Mouse (Mus musculus) adrenal gland, postnatal 36 days (tissue): Measurements from ENCODE around the gene Nphp1. TPM values are rescaled to one million over a fixed set of nuclear protein-coding genes. Genes with fewer than 3 reads are reported as not detected.

Experiments
- DNase-seq, 2 experiments: peaks; one replicate each; pipeline ENCODE4 v3.0.0; 2021; ENCODE audit warnings: mixed read lengths in 1 of 2
- long read RNA-seq, 2 experiments: library from polyadenylated mRNA; stranded (forward); transcript quantifications; one replicate each; pipeline ENCODE4 v2.0.0; 2021; ENCODE audit warnings: borderline sequencing depth in 2 of 2
- total RNA-seq, 2 experiments: library from RNA; stranded (reverse); gene quantifications; 2 replicates each; pipeline ENCODE4 v1.2.3; 2021

Nphp1 gene
- total RNA-seq, result 10 to 100 TPM; 21.2 to 28.5 TPM
- long read RNA-seq, experiment 1, transcript Nphp1-201 (20 exons, 2,260 nt), result major isoform, 22 of 62 reads
- long read RNA-seq, experiment 1, transcript Nphp1-202 (20 exons, 2,296 nt), result minor isoform, 19 of 62 reads
- long read RNA-seq, experiment 1, partial matches to known transcripts, result 4 of 62 reads
- long read RNA-seq, experiment 1, other reads (novel, unspliced or antisense), result 16 of 62 reads
- long read RNA-seq, experiment 2, transcript Nphp1-202 (20 exons, 2,296 nt), result major isoform, 7 of 11 reads
- long read RNA-seq, experiment 2, partial matches to known transcripts, result 1 of 11 reads
- long read RNA-seq, experiment 2, other reads (novel, unspliced or antisense), result 2 of 11 reads

- peak; percentile 93 to 94 for DNase-seq
These were observed at the start of gene Nphp1 for GRCm38 (mm10) chr2:127788440-127789116. TSS of gene Nphp1 (minus strand) at chr2:127788897.

- DNase-seq, result peak in 1 of 2 experiments; percentile 24
These were observed 44.1 kb upstream of the Nphp1 start for GRCm38 (mm10) chr2:127832833-127833190.

GRCm38 (mm10) chr2:127832103-127832832 lies 43.6 kb upstream of the Nphp1 start:
- no peak for DNase-seq

- peak; percentile 94 to 96 for DNase-seq
These were observed 42.9 kb upstream of the Nphp1 start, which contains the start of gene Bub1 for GRCm38 (mm10) chr2:127831401-127832102. TSS of gene Bub1 (minus strand) at chr2:127831865.

- DNase-seq, result peak; percentile 92
These were observed 3.4 kb upstream of the Nphp1 start, which contains the start of gene Mtln for GRCm38 (mm10) chr2:127791919-127792603. TSS of gene Mtln (minus strand) at chr2:127792488.

GRCm38 (mm10) chr2:127789651-127790270 lies 1.1 kb upstream of the Nphp1 start:
- DNase-seq, result no peak

GRCm38 (mm10) chr2:127789138-127789537 lies 441 bp upstream of the Nphp1 start:
- no peak for DNase-seq

- DNase-seq, result no peak
These were observed 1.5 kb downstream of the Nphp1 start for GRCm38 (mm10) chr2:127787226-127787625.

- DNase-seq, result no peak
These were observed 10.2 kb downstream of the Nphp1 start for GRCm38 (mm10) chr2:127778451-127778850.

GRCm38 (mm10) chr2:127775013-127775412 lies 13.7 kb downstream of the Nphp1 start:
- DNase-seq, result peak in 1 of 2 experiments; percentile 29

GRCm38 (mm10) chr2:127774578-127774941 lies 14.1 kb downstream of the Nphp1 start:
- DNase-seq, result no peak

GRCm38 (mm10) chr2:127773938-127774577 lies 14.6 kb downstream of the Nphp1 start:
- DNase-seq, result no peak

GRCm38 (mm10) chr2:127761587-127761986 lies 27.1 kb downstream of the Nphp1 start:
- DNase-seq, result no peak

- DNase-seq, result peak; percentile 28 to 37
These were observed 28.2 kb downstream of the Nphp1 start for GRCm38 (mm10) chr2:127760429-127761000.

- no peak for DNase-seq
These were observed 28.7 kb downstream of the Nphp1 start for GRCm38 (mm10) chr2:127760014-127760413.

GRCm38 (mm10) chr2:127759157-127759880 lies 29.4 kb downstream of the Nphp1 start:
- DNase-seq, result peak; percentile 72 to 75

- DNase-seq, result no peak
These were observed 31.5 kb downstream of the Nphp1 start for GRCm38 (mm10) chr2:127757171-127757570.

- no peak for DNase-seq
These were observed 34.6 kb downstream of the Nphp1 start for GRCm38 (mm10) chr2:127754113-127754512.

- DNase-seq, result no peak
These were observed 36.7 kb downstream of the Nphp1 start for GRCm38 (mm10) chr2:127751849-127752610.
